Mouse (Mus musculus) olfactory bulb, adult 2 months (tissue): ENCODE measurements around the gene Hic2.

Experiments
- CTCF ChIP-seq: fragments of 200-500 bp; IDR thresholded peaks from 2 replicates; pipeline ENCODE4 v1.5.1; 2012; ENCODE audit warnings: low read depth, mild to moderate bottlenecking, low read length, moderate library complexity; ENCODE audit not compliant: insufficient read depth
- POLR2A ChIP-seq: fragments of 200-500 bp; IDR thresholded peaks from 2 replicates; pipeline ENCODE4 v1.6.1; 2012; ENCODE audit warnings: mild to moderate bottlenecking, low read depth, low read length, moderate library complexity; ENCODE audit not compliant: insufficient read depth

DNA sequence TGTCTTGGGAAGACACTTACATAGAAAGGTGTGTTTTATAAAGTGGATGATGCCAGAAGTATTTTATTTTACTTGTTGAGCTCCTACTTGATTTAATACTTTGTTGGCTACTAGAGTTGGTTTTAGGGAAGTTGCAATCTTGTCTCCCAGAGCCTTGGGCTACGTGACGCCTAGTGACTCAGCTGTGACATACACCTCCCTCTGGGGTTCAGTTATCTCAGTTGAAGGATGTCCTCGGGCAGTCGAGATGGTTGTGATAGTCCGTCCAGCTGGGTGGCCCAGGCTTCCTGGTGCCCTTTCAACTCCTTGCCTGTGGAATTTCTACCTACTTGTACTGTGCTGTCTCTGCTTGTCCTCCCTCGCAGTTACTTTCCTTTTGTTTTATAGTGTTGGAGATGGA, 15.8 kb downstream of the Hic2 start:
- no peak for TF ChIP-seq CTCF
- TF ChIP-seq POLR2A, result no peak
